ENCODE assay signal across 8 mouse cellular contexts in genomic region chr11:76647062-76647461, GRCm38 (mm10). TPM values are rescaled to one million over a fixed set of nuclear protein-coding genes. Genes with fewer than 3 reads are reported as not detected.
DNase-seq lines count a peak whose midpoint lies in the region; ATAC-seq and TF ChIP-seq lines count a peak whose summit lies in the region.

No protein-coding gene starts in this region.

- H3K4me3 ChIP-seq in heart, embryonic 11.5 days (ENCODE audit: low read depth, low read length) = 0 out of 2 replicates have a peak overlapping the region, but pooled peaks have one; percentile 16
- H3K4me3 ChIP-seq in forebrain, embryonic 10.5 days = peak overlapping the region; percentile 36
- H3K4me3 ChIP-seq in limb, embryonic 14.5 days (replicated peaks; ENCODE audit: low read length) = 0 out of 2 replicates have a peak overlapping the region, but pooled peaks have one; percentile 5

- WGBS in heart, embryonic 11.5 days (ENCODE audit: insufficient replicate concordance) = 6% methylated on average over 7 of the region's 7 CpGs
- WGBS in forebrain, embryonic 10.5 days = 3% methylated on average over 7 of the region's 7 CpGs
- WGBS in limb, embryonic 14.5 days = 3% methylated on average over 7 of the region's 7 CpGs

- intact Hi-C loops in heart, postnatal 25 days (cut with DNase I) = loop anchor here (5.0 to 10.0 kb wide), 3 partner anchors 102 to 192 kb away; no protein-coding TSS in a partner anchor

- H3K27me3 ChIP-seq in heart, embryonic 11.5 days (ENCODE audit: control insufficient read depth, insufficient read depth, low read length) = peaks cover 7% of the 10 kb centered on the region; the same call in 1 of the 2 replicates
- H3K27me3 ChIP-seq in forebrain, embryonic 10.5 days (ENCODE audit: poor library complexity, severe bottlenecking) = peaks cover 90% of the 10 kb centered on the region
- no peaks in the 10 kb centered on the region for H3K27me3 ChIP-seq in limb, embryonic 14.5 days (ENCODE audit: control insufficient read depth, insufficient read depth, low read length)

- TF ChIP-seq POLR2A in limb, embryonic 14.5 days (IDR thresholded peaks at IDR 0.05; ENCODE audit: borderline replicate concordance, extremely low read depth, insufficient read depth, insufficient read length) = no peak

- H3K9ac ChIP-seq in heart, embryonic 11.5 days (ENCODE audit: low read depth, low read length) = no peak overlapping the region
- no peak overlapping the region for H3K9ac ChIP-seq in limb, embryonic 14.5 days (ENCODE audit: low read depth, low read length, severe bottlenecking)

- DNase-seq in heart, postnatal 25 days (ENCODE audit: low spot score) = no peak
- DNase-seq in MN1 (ENCODE audit: low spot score) = peak; percentile 96
- DNase-seq in forebrain, embryonic 10.5 days (ENCODE audit: extremely low spot score, low spot score) = peak; percentile 32
- DNase-seq in limb, embryonic 14.5 days (ENCODE audit: low spot score) = peak; percentile 32
- DNase-seq in spleen, adult 12 weeks (ENCODE audit: low spot score) = no peak
- no peak for DNase-seq in urinary bladder, postnatal 14 days (ENCODE audit: low spot score)
- DNase-seq in adrenal gland, postnatal 14 days = no peak

- H3K36me3 ChIP-seq in heart, embryonic 11.5 days (ENCODE audit: control insufficient read depth, insufficient read depth, low read length) = no peaks in the 10 kb centered on the region
- no peaks in the 10 kb centered on the region for H3K36me3 ChIP-seq in forebrain, embryonic 10.5 days (replicated peaks)
- no peaks in the 10 kb centered on the region for H3K36me3 ChIP-seq in limb, embryonic 14.5 days (ENCODE audit: control insufficient read depth, insufficient read depth, low read length)

- H3K4me2 ChIP-seq in heart, embryonic 11.5 days = peak overlapping the region; percentile 56
- H3K4me2 ChIP-seq in limb, embryonic 14.5 days (replicated peaks; ENCODE audit: low read depth, low read length, severe bottlenecking) = peak overlapping the region; percentile 35

- no peak for ATAC-seq in heart, embryonic 11.5 days (replicated peaks; ENCODE audit: insufficient number of reproducible peaks, low FRiP score, low TSS enrichment)
- ATAC-seq in limb, embryonic 14.5 days (ENCODE audit: low FRiP score, low read depth) = 0 out of 2 replicates have a peak, but pooled peaks have one; percentile 36

- no peak overlapping the region for H3K27ac ChIP-seq in heart, embryonic 11.5 days (ENCODE audit: low read depth, low read length)
- no peak overlapping the region for H3K27ac ChIP-seq in forebrain, embryonic 10.5 days
- no peak overlapping the region for H3K27ac ChIP-seq in limb, embryonic 14.5 days (replicated peaks; ENCODE audit: low read depth, low read length)

- H3K9me3 ChIP-seq in heart, embryonic 11.5 days (replicated peaks; ENCODE audit: control insufficient read depth, low read length) = no peaks in the 10 kb centered on the region
- no peaks in the 10 kb centered on the region for H3K9me3 ChIP-seq in forebrain, embryonic 10.5 days
- no peaks in the 10 kb centered on the region for H3K9me3 ChIP-seq in limb, embryonic 14.5 days (ENCODE audit: control insufficient read depth, low read length)

- H3K4me1 ChIP-seq in heart, embryonic 11.5 days (ENCODE audit: control insufficient read depth, insufficient read depth, low read length) = peaks cover 13% of the 10 kb centered on the region
- peaks cover 38% of the 10 kb centered on the region for H3K4me1 ChIP-seq in forebrain, embryonic 10.5 days
- peaks cover 14% of the 10 kb centered on the region for H3K4me1 ChIP-seq in limb, embryonic 14.5 days (ENCODE audit: control insufficient read depth, insufficient read depth, low read length)

RNA-seq across cellular contexts. Expression of gene Abr, which starts 24.9 kb away (rescaled TPM):
- polyA plus RNA-seq in heart, embryonic 11.5 days (2014; fragmentation: Nextera tagmentation; extraction: Ambion mirVana) = 22.9 and 26.2 TPM in 2 replicates
- total RNA-seq in heart, postnatal 25 days (2021) = 10 to 100 TPM; 26.2 to 29.5 TPM
- polyA plus RNA-seq in forebrain, embryonic 10.5 days (2016; fragmentation: Nextera tagmentation; extraction: Ambion mirVana) = 25.8 and 27.0 TPM in 2 replicates
- polyA plus RNA-seq in limb, embryonic 14.5 days (2012; rRNA removed) = 67.5 and 82.3 TPM in 2 replicates
- 39.7 and 44.5 TPM in 2 replicates for polyA plus RNA-seq in limb, embryonic 14.5 days (2014; fragmentation: Nextera tagmentation; extraction: Ambion mirVana)
- 44.2 and 49.0 TPM in 2 replicates for total RNA-seq in adrenal gland, postnatal 14 days (2021)

RNA-seq across cellular contexts. Expression of gene Bhlha9, which starts 25.2 kb away (rescaled TPM):
- polyA plus RNA-seq in heart, embryonic 11.5 days (2014; fragmentation: Nextera tagmentation; extraction: Ambion mirVana) = 0.17 TPM in 1 of 2 replicates, not detected in the other
- total RNA-seq in heart, postnatal 25 days (2021) = not detected
- polyA plus RNA-seq in forebrain, embryonic 10.5 days (2016; fragmentation: Nextera tagmentation; extraction: Ambion mirVana) = not detected in 2 replicates
- 1.9 and 2.4 TPM in 2 replicates for polyA plus RNA-seq in limb, embryonic 14.5 days (2012; rRNA removed)
- 2.2 and 2.5 TPM in 2 replicates for polyA plus RNA-seq in limb, embryonic 14.5 days (2014; fragmentation: Nextera tagmentation; extraction: Ambion mirVana)
- total RNA-seq in adrenal gland, postnatal 14 days (2021) = not detected in 2 replicates

RNA-seq across cellular contexts. Expression of gene Trarg1, which starts 32.5 kb away (rescaled TPM):
- polyA plus RNA-seq in heart, embryonic 11.5 days (2014; fragmentation: Nextera tagmentation; extraction: Ambion mirVana) = 0.07 TPM in 1 of 2 replicates, not detected in the other
- total RNA-seq in heart, postnatal 25 days (2021) = 1 to 10 TPM; 3.7 to 4.2 TPM
- polyA plus RNA-seq in forebrain, embryonic 10.5 days (2016; fragmentation: Nextera tagmentation; extraction: Ambion mirVana) = 0.05 and 0.15 TPM in 2 replicates
- polyA plus RNA-seq in limb, embryonic 14.5 days (2012; rRNA removed) = 0.18 and 0.20 TPM in 2 replicates
- polyA plus RNA-seq in limb, embryonic 14.5 days (2014; fragmentation: Nextera tagmentation; extraction: Ambion mirVana) = 0.51 and 0.57 TPM in 2 replicates
- 40.3 and 75.9 TPM in 2 replicates for total RNA-seq in adrenal gland, postnatal 14 days (2021)

Comparison
In these comparisons a context has a peak if more than half of its experiments do, and no peak if none do; other contexts are left out.
1. DNase-seq: peak in MN1 (single experiment), forebrain, embryonic 10.5 days (single experiment) and limb, embryonic 14.5 days (single experiment); none in heart, postnatal 25 days (single experiment), spleen, adult 12 weeks (single experiment), urinary bladder, postnatal 14 days (single experiment) and adrenal gland, postnatal 14 days (single experiment).
2. Peak in every context shown above with its lines, with median percentiles within 50 percentile points of each other: H3K4me3 ChIP-seq.